Mouse (Mus musculus): Measurements from ENCODE around the gene Ly9.
A peak's percentile ranks its signal among the peaks of the same experiment; 100 is the strongest.

Gene Ly9

GRCm38 (mm10) chr1:171584584-171584983, 22.6 kb downstream of the Ly9 start:
- DNase-seq (ENCODE audit: low read depth, low spot score), result no peak

- no peak for DNase-seq (ENCODE audit: low read depth, low spot score)
Observed at GRCm38 (mm10) chr1:171577168-171577567, 30.0 kb downstream of the Ly9 start.

- DNase-seq (ENCODE audit: low read depth, low spot score), result no peak
Observed at GRCm38 (mm10) chr1:171568436-171568835, 38.8 kb downstream of the Ly9 start.

GRCm38 (mm10) chr1:171566777-171567176, 40.4 kb downstream of the Ly9 start:
- peak; percentile 26 for DNase-seq (ENCODE audit: low read depth, low spot score)

- DNase-seq (ENCODE audit: low read depth, low spot score), result no peak
Observed at GRCm38 (mm10) chr1:171565888-171566287, 41.3 kb downstream of the Ly9 start.

- no peak for DNase-seq (ENCODE audit: low read depth, low spot score)
Observed at GRCm38 (mm10) chr1:171564247-171564646, 43.0 kb downstream of the Ly9 start.

- DNase-seq (ENCODE audit: low read depth, low spot score), result no peak
Observed at GRCm38 (mm10) chr1:171563042-171563441, 44.2 kb downstream of the Ly9 start.

- DNase-seq (ENCODE audit: low read depth, low spot score), result no peak
Observed at GRCm38 (mm10) chr1:171561639-171562225, 45.5 kb downstream of the Ly9 start.

GRCm38 (mm10) chr1:171561200-171561599, 46.0 kb downstream of the Ly9 start:
- peak; percentile 10 for DNase-seq (ENCODE audit: low read depth, low spot score)

- DNase-seq (ENCODE audit: low read depth, low spot score), result no peak
Observed at GRCm38 (mm10) chr1:171560262-171560661, 46.9 kb downstream of the Ly9 start.

- no peak for DNase-seq (ENCODE audit: low read depth, low spot score)
Observed at GRCm38 (mm10) chr1:171558898-171559297, 48.3 kb downstream of the Ly9 start, which contains the start of gene Cd244a. Cd244a (plus strand) TSS chr1:171559193.

GRCm38 (mm10) chr1:171558407-171558806, 48.8 kb downstream of the Ly9 start:
- no peak for DNase-seq (ENCODE audit: low read depth, low spot score)

- DNase-seq (ENCODE audit: low read depth, low spot score), result no peak
Observed at GRCm38 (mm10) chr1:171556366-171556765, 50.8 kb downstream of the Ly9 start.

- no peak for DNase-seq (ENCODE audit: low read depth, low spot score)
Observed at GRCm38 (mm10) chr1:171553359-171554341, 53.6 kb downstream of the Ly9 start.

- DNase-seq (ENCODE audit: low read depth, low spot score), result no peak
Observed at GRCm38 (mm10) chr1:171552230-171552629, 55.0 kb downstream of the Ly9 start.

- no peak for DNase-seq (ENCODE audit: low read depth, low spot score)
Observed at GRCm38 (mm10) chr1:171551326-171551725, 55.9 kb downstream of the Ly9 start.

- no peak for DNase-seq (ENCODE audit: low read depth, low spot score)
Observed at GRCm38 (mm10) chr1:171540694-171541093, 66.5 kb downstream of the Ly9 start.
